Mouse (Mus musculus) C2C12 (cell line): ENCODE results near the gene Add3. TPM values are rescaled to one million over a fixed set of nuclear protein-coding genes. Genes with fewer than 3 reads are reported as not detected.

Source experiments
- H3K27me3 ChIP-seq: one replicate; pipeline ENCODE4 v1.6.1; 2011; ENCODE audit not compliant: control insufficient read depth, insufficient read depth, insufficient read length
- H3K36me3 ChIP-seq: one replicate; pipeline ENCODE4 v1.6.1; 2011; ENCODE audit not compliant: control insufficient read depth, insufficient read depth
- H3K4me3 ChIP-seq: one replicate; pipeline ENCODE4 v1.5.1; 2011; ENCODE audit warnings: mild to moderate bottlenecking, control low read depth; ENCODE audit not compliant: poor library complexity, insufficient read depth, severe bottlenecking
- H3K79me2 ChIP-seq: one replicate; pipeline ENCODE4 v1.6.1; 2011; ENCODE audit not compliant: control insufficient read depth, insufficient read depth
- H3K79me3 ChIP-seq: one replicate; pipeline ENCODE4 v1.6.1; 2011; ENCODE audit warnings: low read depth, control low read depth
- H3ac ChIP-seq: one replicate; pipeline ENCODE3; 2011; ENCODE audit warnings: low read depth; ENCODE audit not compliant: control insufficient read depth, insufficient read length
- CEBPB ChIP-seq: IDR thresholded peaks from one replicate; pipeline ENCODE4 v1.6.1; 2011; ENCODE audit warnings: low read depth, mild to moderate bottlenecking, control low read depth, moderate library complexity
- CTCF ChIP-seq: IDR thresholded peaks from one replicate; pipeline ENCODE4 v1.5.1; 2011; ENCODE audit not compliant: control insufficient read depth, insufficient read depth, insufficient read length
- FOSL1 ChIP-seq: IDR thresholded peaks from one replicate; pipeline ENCODE4 v1.8.0; 2011; ENCODE audit warnings: mild to moderate bottlenecking, low read length; ENCODE audit not compliant: poor library complexity, insufficient read depth, severe bottlenecking
- MAX ChIP-seq: IDR thresholded peaks from one replicate; pipeline ENCODE4 v1.6.1; 2011; ENCODE audit warnings: mild to moderate bottlenecking, control low read depth
- MYOD1 ChIP-seq: IDR thresholded peaks from one replicate; pipeline ENCODE4 v1.6.1; 2011; ENCODE audit warnings: low read depth; ENCODE audit not compliant: control insufficient read depth, insufficient read length
- MYOG ChIP-seq: IDR thresholded peaks from one replicate; pipeline ENCODE4 v1.6.1; 2011; ENCODE audit not compliant: control insufficient read depth, insufficient read length; ENCODE audit errors: extremely low read depth
- USF1 ChIP-seq: IDR thresholded peaks from one replicate; pipeline ENCODE4 v1.6.1; 2011; ENCODE audit warnings: low read depth, mild to moderate bottlenecking, control low read depth, moderate library complexity
- polyA plus RNA-seq: library from polyadenylated mRNA; unstranded; fragments of >200 nt; fragmentation: generic; extraction: Trizol; gene quantifications from one replicate; pipeline ENCODE4 v1.2.1, GENCODE M21; 2012; ENCODE audit warnings: missing spikeins

Add3 gene
- polyA plus RNA-seq, 1 experiment = 1.6 TPM

DNA sequence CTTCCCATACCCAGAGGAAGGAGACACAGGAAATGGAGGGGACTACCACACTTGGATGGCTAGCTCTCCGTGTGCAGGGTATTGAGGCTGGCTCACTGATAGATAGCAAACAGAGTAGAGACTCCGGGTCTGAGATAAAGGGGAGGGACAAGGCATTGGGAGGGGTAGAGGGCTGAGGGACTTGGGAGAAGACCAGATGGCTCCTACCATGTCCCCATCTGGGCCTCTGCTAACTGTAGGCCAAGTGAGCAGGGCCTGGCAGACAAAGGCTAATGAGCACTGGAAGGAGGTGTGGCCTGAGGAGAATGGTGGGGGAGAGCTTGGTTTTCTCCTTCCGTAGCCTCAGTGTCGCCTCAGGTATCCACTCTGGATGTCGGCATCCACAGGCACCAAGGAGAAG is 119.3 kb downstream of the Add3 start:
- H3ac ChIP-seq = no peak overlapping the region
- no peak overlapping the region for H3K4me3 ChIP-seq
- no peaks in the 10 kb centered on the region for H3K27me3 ChIP-seq
- no peaks in the 10 kb centered on the region for H3K36me3 ChIP-seq
- no peaks in the 10 kb centered on the region for H3K79me3 ChIP-seq
- H3K79me2 ChIP-seq = no peaks in the 10 kb centered on the region
- TF ChIP-seq USF1 (no peak), MYOG (no peak), MYOD1 (no peak), CEBPB (no peak), CTCF (no peak), FOSL1 (no peak), MAX (no peak)

DNA sequence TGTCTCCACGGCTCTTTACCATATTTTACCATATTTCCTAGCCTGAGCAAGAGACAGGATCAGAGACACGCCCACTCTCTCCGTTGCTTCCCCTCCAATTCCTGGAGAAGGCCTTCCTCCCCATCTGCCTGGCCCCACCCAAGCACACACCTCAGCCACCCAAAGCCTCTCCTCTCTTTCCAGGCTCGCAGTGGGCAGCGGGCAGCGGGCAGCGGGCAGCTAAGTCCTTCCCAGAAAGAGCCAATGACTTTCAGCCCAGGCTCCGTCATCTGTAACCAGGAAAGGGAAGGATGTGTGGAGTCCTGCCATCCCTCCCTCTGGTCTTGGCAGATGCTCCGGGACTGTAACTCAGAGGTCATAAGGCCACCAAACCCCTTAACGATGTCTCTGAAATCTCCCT is 120.0 kb downstream of the Add3 start:
- Histone ChIP-seq H3K4me3 (no peak overlapping the region), H3K79me2 (no peaks in the 10 kb centered on the region), H3K79me3 (no peaks in the 10 kb centered on the region), H3K27me3 (no peaks in the 10 kb centered on the region), H3K36me3 (no peaks in the 10 kb centered on the region), H3ac (no peak overlapping the region)
- no peak for TF ChIP-seq CTCF
- TF ChIP-seq MAX = no peak
- TF ChIP-seq USF1 = no peak
- TF ChIP-seq MYOD1 = no peak
- no peak for TF ChIP-seq FOSL1
- TF ChIP-seq CEBPB = no peak
- TF ChIP-seq MYOG = no peak

DNA sequence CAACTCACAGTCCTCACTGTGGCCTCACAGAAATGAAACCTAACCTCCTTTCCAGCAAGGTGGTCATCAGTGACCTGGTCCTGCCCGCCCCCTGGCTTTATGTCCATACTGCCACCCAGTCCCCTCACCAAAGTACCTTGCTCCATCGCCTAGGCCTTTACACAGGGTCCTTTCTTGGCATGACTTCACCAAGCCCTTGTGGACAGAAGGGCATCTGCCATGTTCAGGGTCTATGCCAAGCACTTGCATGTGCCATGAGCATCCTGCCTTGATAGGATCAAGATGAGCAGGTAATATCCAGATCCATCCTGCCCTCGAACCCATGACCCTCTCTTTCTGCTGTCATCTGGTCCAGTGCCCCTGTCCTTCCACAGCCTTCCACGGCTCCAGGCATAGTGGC is 120.6 kb downstream of the Add3 start:
- TF ChIP-seq MAX (no peak), CTCF (no peak)
- Histone ChIP-seq H3K4me3 (no peak overlapping the region), H3K36me3 (no peaks in the 10 kb centered on the region), H3ac (no peak overlapping the region), H3K79me3 (no peaks in the 10 kb centered on the region), H3K79me2 (no peaks in the 10 kb centered on the region), H3K27me3 (no peaks in the 10 kb centered on the region)

DNA sequence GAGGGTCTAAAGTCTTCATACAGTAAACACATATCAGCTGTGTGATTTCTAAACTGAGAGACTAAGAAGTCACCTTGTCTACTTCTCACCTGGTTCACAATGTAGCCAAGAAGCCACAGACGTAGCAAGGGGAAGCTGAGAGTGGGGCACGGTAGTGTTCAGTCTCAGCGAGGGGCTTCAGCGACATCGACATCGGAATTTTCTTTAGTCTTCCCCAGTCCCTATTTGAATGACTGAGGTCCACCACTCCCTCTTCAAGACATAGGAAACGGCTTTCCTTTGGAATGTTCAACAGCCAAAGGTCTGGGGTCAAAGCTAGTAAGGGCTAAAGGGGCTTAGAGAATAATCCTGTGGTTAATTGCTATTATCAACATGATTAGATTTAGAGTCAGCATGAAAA is 121.8 kb downstream of the Add3 start:
- Histone ChIP-seq H3K79me2 (no peaks in the 10 kb centered on the region), H3K27me3 (no peaks in the 10 kb centered on the region), H3K36me3 (no peaks in the 10 kb centered on the region), H3K79me3 (no peaks in the 10 kb centered on the region), H3K4me3 (no peak overlapping the region), H3ac (no peak overlapping the region)
- TF ChIP-seq MYOD1 = no peak

DNA sequence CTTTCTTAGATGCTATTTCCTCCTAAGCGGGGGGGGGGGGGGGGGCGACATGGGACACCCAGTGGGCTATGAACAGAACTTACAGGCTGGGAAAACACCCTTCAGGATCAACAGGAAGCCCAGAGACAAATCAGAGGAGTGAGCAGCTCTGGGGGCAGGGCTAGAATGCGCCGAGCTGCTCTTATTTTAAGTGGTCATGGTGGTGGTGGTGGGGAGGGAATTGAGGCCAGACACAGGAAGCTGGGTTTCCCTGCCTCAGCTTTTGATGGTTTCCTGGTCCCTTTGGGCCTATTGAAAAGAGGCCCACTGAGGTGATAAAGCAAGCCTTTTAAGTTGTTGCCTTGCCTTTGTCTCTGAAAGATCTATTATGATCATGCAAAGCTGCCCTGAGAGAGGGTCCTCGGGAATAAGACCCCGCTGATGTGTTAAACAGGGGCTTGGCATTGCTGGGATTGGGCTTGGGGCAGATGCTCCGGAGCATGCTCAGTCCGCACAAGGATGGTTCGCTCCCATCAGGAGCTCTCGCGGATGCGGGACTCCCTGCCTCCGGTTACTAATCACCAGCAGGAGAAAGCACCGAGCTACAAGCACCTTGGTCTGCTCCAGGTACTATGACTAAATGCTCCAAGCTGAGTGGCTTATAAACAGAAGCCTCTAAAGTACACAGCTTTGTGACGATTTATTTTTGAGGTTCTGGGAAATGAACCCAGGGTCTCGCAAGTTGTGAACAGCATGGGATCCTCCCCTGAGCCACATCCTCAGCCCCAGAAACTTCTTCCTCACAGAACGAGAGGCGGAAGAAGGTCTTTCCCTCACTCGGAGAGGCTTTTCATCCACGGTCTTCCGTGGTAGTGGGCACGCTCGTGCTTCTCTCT is 123.9 kb downstream of the Add3 start:
- no peaks in the 10 kb centered on the region for H3K36me3 ChIP-seq
- no peak overlapping the region for H3ac ChIP-seq
- H3K4me3 ChIP-seq = no peak overlapping the region
- H3K27me3 ChIP-seq = no peaks in the 10 kb centered on the region
- no peaks in the 10 kb centered on the region for H3K79me3 ChIP-seq
- TF ChIP-seq FOSL1 = no peak
- TF ChIP-seq MYOD1 = no peak
- TF ChIP-seq MAX = no peak
- TF ChIP-seq MYOG = no peak
- no peaks in the 10 kb centered on the region for H3K79me2 ChIP-seq

DNA sequence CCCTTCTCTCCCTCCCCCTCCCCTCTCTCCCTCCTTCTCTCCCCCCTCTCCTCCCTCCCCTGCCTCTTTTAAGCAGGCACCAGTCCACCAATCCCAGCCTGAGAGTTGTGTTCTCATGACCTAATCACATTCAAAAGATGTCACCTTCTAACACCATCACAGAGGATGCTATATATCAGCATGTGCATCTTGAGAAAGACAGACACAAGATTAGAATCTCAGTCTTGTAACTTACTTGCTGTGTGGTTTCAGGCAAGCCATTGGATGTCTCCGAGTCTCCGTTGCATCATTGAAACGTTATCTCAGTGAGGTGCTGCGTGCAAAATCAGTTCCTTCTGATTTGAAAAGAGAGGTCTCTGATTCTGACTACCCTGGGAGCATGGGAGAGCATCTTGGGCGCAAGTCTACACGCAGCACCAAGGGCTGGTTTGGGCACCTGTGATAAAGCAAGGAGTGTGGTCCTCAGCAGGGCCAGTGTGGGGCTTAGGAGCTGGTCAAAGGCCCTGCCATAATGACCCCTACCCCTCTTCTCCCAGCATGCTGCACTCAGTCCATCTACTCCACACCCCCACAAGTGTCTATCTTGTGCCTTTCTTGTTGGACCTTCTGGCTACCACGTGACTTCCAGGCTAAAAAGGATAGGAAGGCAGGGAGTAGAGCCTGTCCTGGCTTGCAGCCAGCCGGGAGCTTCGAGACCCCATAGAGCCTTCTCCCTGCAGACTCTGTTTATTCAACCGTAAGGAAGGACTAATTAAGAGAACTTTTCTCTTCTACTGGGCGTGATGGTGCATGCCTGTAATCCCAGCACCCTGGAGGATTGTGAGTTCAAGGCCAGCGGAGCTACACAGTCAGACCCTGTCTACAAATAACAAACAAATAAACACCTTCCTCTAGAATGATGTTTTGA is 124.8 kb downstream of the Add3 start:
- no peaks in the 10 kb centered on the region for H3K79me3 ChIP-seq
- H3ac ChIP-seq = no peak overlapping the region
- TF ChIP-seq MAX = no peak
- TF ChIP-seq MYOG = no peak
- TF ChIP-seq FOSL1 = no peak
- no peak for TF ChIP-seq CTCF

More for the DNA sequence above, 124.8 kb downstream of the Add3 start:
- Histone ChIP-seq H3K4me3 (no peak overlapping the region), H3K27me3 (no peaks in the 10 kb centered on the region), H3K36me3 (no peaks in the 10 kb centered on the region), H3K79me2 (no peaks in the 10 kb centered on the region)
